Mouse (Mus musculus): Measurements from ENCODE around the gene Onecut1.

Gene Onecut1

DNA sequence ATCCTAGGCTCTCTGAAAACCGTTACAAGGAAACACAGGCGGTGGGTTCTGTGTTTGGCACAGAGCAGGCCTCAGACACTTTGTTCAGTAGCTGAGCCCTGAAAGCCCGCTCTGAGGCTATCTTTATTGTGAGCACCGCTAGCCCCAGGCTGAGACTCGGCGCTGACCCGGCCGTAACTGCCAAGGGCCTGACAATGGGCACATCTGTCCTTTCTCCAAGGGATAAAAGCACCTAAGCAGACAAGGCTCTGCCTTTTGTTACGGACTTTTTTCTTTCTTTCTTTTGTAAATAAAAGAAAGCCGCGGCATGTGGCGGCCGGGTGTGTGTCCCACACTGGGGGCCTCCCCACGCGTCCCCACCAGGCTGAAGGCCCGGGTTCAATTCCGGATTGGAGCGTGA lies 1.3 kb upstream of the Onecut1 start:
- no peak for DNase-seq (ENCODE audit: low read depth)

DNA sequence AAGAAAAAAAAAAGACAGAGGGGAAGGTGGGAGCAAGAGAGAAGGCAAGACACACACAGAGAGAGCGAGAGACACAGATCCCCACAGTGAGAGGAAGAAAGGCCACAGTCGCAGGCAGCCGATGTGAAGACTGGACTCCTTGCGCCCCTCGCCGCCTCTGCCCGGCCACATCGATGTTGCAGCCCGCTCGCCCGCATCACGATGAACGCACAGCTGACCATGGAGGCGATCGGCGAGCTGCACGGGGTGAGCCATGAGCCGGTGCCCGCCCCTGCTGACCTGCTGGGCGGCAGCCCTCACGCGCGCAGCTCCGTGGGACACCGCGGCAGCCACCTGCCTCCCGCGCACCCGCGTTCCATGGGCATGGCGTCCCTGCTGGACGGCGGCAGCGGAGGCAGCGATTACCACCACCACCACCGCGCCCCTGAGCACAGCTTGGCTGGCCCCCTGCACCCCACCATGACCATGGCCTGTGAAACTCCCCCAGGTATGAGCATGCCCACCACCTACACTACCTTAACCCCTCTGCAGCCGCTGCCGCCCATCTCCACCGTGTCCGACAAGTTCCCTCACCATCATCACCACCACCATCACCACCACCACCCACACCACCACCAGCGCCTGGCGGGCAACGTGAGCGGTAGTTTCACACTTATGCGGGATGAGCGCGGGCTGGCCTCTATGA lies 517 bp downstream of the Onecut1 start:
- DNase-seq (ENCODE audit: low read depth): no peak

DNA sequence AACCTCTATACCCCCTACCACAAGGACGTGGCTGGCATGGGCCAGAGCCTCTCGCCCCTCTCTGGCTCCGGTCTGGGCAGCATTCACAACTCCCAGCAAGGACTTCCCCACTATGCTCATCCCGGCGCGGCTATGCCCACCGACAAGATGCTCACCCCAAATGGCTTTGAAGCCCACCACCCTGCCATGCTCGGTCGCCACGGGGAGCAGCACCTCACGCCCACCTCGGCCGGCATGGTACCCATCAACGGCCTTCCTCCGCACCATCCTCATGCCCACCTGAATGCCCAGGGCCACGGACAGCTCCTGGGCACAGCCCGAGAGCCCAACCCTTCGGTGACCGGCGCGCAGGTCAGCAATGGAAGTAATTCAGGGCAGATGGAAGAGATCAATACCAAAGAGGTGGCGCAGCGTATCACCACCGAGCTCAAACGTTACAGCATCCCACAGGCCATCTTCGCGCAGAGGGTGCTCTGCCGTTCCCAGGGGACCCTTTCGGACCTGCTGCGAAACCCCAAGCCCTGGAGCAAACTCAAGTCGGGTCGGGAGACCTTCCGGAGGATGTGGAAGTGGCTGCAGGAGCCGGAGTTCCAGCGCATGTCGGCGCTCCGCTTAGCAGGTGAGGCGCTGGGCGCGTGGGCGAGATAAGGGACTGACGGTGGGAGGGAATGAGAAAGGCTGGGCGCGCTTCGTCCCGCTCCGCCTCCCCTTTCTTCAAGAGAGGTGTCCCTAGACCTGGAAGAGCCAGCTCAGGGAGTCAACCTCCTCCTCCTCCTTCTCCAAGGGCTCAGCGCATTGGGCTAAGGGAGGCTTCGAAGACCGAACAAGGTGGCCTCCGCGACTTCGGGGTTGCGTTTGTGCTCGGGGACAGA lies 1.3 kb downstream of the Onecut1 start:
- DNase-seq (ENCODE audit: low read depth): no peak

DNA sequence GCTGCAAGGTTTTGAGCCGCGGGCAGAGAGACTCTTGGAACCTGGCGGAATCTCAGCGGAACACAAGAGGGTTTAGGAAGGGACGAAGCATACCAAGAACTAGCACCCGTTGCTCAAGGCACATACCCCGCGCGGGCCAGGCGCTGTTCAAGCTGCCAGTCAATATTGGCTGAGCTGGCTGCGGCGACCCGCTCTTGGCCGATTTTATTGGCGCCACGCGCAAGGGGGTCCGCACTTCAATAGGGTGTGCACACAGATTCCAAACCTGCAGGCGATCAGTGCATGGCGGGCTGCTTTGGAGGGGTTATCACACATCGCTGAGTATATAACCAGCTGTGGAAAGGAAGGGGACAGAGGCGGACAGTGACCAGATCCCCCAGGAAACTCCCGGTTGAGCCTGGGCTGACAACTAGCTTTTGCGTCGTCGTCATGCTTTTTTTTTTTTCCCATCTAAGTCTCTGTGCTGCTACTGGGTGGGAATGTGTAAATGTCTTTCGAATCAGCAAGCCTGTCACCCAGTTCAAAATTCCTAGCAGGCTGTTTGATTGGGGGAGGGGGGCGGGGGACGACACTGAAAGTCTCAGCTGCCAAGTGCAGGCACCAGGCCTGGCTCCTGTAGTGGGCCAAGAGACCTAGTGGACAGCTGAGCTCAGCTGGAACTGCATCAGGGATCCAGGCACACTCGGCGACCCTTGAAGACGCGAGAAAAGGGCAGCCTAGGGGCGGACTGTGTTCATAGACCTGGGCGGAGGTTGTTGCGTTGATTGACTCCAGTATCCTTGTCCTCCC lies 2.1 kb downstream of the Onecut1 start:
- no peak for DNase-seq (ENCODE audit: low read depth)

DNA sequence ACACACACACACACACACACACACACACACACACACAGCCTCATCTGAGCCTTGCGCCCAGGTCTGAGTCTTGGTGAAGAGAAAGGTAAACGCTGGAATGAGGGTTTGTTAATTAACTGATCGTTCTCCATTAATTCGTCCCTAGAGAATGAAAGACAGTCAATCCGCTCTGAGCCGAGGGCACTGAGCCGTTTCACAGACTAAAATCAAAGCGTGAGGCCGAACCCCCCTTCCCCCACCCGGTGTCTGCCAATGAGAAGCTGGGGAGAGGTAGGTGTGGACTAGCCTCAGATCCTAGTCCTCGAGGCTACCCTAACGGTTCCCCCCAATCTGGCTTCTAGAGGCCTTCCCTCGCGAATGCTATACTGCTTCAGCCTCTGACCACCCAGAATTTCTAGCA lies 2.8 kb downstream of the Onecut1 start:
- DNase-seq (ENCODE audit: low read depth): no peak

DNA sequence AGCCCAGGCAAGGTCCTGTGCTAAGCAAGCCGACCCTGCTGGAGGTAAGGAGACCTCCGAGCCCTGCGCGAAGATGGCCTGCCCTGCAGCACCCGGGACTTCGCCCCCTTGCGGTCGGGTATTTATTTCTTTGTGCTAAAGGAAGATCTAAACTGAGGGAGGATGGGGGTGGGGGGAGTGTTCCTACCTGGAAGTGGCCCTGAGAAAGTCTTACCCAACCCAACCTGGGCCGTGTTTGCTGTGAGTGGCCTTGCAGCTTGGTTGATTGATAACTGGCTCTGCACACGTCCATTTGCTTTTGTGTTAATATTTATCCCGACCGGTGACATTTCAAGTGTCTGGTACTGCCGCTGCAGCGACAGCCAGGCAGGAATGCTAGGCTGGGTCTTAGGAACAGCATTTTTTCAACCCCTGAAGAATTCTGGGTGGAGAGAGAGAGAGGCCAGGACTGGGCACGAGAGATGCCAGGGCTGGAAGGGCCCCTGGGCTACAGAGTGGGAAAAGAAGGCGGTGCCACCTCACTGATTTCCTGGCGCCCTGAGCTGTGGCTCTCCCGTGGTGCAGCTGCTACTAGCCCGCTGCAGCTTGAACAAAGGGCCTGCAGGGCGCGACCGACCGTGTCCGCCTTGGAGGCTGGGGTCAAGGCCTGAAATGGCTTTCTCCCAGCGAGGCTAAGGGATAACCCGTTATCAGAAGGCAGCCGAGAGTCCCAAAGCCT lies 5.0 kb downstream of the Onecut1 start:
- no peak for DNase-seq (ENCODE audit: low read depth)

DNA sequence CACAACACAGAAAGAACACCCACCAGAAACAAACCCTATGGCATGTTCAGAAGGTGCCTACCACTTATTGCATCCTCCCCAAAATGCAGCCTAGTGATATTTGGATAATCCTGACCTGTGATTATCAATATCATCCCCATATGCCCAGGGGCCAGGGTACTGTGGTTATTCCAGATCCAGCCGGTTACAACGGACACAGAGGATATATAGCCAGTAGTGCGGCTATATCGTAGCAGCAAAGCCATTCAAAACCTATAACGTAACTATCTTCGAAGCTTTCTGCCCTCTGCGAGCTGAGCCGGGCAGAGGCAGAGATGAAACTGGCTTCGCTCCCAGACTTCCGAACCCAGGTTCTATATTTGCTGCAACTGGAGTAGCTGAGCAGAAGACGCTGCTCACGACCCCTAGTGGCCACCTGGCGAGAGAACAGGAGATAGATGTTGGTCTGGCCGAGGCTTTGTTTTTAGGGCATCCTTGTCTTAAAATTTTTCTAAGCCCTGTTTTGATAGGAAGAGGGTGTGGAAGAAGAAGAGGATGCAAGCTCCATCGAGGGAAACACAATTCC lies 6.0 kb downstream of the Onecut1 start:
- peak; percentile 18 for DNase-seq (ENCODE audit: low read depth)

DNA sequence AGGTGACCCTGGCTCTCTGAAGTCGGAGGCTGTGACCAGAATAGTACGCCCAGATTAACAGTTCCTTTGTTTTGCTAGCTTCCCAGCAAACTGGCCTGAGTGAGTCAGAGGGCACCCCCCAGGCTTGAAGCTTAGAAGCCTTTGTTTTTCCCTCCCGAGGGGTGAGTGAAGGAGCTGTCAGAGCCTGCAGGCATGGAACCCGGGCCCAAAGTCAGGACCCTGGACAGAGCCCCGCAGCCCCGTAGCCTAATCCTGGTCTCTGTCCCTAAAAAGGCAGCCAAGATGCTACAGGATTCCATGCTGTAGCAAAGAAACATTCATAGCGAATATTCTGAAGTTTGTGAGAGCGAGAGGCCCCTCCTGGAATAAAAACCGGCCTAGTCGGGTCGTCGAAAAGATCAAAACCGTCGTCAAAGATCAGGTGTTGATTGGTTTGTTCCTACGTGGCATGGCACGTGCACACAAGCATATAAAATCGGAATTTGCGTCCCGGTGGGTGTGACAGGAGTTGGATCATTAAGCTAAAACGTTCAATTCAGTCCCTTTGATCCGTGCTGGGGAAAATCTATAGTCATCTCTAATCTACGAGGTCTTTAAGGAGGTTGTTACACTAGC lies 6.7 kb downstream of the Onecut1 start:
- DNase-seq (ENCODE audit: low read depth): no peak

DNA sequence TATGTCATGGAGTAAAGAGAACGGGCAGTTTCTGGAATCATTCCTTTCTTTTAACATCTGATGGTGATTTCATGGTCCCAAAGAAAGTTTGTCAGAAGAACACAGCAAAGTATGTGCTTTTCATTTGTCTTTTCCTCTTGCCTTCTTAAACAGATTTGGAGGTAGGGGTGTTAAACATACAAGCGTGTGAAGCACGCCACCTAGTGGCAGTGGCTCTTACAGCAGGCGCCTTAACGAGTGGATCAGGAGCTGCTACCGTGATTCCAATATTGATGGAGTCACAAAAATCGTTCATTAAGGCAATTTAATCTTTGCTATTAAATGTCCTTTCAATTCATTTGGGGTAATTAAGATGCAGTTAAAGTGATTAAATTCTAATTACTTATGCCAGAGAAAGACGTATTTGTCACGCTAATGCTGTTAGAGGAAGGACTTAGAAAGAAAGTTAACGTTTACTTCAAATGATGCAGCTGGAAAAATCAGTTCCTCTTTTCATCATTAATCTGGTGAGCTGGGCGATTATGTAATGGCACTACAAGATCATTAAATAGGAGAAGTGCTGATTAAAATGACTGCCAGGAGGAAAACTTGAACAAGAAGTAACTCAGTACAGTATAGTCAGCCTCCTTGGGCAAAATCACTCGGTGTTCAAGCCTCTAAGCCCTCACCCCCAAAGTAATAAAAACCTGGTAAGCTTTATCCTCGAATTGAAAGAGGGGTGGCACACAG lies 9.4 kb downstream of the Onecut1 start:
- peak; percentile 62 for DNase-seq (ENCODE audit: low read depth)

DNA sequence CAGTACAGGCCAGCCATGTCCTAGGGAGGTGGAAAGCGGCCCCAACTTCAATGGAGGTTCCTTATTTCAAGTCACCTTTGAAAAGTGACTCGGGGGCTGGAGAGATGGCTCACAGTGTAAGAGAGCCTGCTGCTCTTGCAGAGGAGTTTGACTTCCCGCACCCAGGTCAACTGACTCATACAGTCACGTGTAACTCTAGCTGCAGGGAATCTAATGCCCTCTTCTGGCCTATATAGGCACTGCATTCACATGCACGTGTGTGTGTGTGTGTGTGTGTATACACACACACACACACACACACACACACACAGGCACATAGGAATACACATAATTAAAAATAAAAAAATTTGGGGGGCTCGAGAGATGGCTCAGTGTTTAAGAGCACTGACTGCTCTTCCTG lies 14.6 kb downstream of the Onecut1 start:
- peak; percentile 47 for DNase-seq (ENCODE audit: low read depth)

DNA sequence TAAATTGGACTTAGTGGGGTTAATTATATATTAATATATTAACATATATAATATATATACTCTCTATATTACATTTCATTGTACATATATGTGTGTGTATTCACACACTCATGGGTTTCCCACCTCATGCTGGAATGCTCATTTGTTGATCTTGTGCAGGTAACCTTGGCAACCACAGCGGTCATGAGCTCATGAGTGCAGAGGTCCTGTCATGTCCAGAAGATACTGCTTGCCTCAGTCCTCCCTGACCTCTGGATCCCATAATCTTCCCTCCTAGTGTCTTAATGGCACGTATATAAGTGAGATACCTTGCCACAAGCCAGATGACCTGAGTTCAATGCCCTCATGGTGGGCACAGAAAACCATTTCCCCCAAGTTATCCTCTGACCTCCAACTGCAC lies 16.0 kb downstream of the Onecut1 start:
- no peak for DNase-seq (ENCODE audit: low read depth)

DNA sequence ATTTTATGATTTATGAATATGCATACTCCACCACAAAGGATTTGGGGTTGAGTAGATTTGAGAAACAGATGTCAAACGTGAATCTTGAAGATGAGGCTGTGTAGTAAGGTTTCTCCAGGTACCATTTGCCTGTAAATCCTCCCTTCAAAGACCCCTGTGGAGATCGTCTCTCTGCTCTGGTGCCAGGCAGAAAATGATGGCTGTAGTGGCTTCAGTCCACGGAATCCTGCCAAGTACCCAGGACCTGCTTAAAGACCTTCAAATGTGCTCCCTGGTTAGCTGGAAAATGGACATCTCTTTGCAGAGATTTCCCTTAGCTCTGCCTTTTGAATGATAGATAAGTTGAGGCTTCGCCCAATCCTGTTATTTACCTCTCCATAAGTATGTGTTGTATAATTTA lies 26.1 kb downstream of the Onecut1 start:
- DNase-seq (ENCODE audit: low read depth): no peak

DNA sequence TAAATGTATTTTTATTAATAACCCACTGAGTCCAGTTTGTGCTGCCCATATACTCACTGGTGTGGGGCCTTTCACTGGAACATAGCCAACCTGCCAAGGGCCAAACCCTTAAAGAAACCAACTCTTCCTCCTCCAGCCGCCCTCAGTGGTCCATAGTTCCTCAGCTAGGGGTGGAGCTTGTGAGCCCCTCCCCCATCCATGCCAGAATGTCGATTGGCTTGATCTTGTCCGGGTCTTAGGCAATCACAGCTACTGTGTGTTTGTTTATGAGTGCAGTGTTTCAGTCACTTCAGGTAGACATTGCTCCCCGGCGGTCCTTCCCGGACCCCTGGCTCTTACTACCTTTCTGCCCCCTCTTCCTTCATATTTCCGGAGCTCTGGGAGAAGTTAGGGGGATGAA lies 35.0 kb downstream of the Onecut1 start:
- DNase-seq (ENCODE audit: low read depth): no peak

DNA sequence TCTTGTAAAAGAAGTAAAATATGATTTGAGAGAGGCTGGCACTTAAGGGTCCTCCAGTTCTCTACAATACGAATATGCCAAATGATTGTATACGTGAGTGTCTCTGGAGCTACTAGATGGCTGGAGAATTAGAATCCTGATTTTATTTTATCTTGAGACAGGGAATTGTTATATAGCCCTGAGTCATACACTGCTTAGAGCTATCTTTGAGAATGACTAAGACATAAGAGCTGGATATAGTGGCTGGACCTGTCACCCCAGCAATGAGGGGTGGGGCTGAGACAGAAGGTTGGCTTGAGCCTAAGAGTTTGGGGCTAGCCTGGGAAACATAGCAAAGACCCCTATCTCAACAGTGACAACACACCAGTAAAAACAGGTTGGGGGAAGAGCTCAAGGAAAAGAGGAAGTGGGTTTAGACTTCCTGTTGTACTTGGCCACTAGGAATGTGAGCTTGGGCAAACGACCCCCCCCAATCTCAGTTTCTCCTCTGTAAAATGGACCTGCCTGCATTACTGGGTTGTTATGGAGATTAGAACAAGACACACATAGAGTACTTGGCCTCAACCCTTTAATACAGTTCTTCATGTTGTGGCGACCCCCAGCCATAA lies 35.8 kb downstream of the Onecut1 start:
- no peak for DNase-seq (ENCODE audit: low read depth)

DNA sequence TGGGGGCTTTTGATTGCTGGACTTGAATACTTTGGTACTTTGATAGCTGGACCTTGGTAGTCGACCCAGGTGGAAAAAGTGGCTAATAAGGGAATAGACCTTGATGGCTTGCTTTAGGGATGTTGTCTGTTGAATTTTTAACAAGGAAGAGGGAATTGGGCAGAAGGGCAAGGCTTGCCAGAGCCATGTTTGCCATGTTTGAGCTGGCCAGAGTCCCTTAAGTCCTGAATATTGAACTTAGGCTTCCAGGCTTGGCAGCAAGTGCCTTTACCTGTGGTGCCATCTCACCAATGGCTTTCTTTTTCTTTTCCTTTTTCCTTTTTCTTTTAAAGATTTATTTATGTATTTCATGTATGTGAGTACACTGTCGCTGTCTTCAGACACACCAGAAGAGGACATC lies 38.4 kb downstream of the Onecut1 start:
- DNase-seq (ENCODE audit: low read depth): no peak

DNA sequence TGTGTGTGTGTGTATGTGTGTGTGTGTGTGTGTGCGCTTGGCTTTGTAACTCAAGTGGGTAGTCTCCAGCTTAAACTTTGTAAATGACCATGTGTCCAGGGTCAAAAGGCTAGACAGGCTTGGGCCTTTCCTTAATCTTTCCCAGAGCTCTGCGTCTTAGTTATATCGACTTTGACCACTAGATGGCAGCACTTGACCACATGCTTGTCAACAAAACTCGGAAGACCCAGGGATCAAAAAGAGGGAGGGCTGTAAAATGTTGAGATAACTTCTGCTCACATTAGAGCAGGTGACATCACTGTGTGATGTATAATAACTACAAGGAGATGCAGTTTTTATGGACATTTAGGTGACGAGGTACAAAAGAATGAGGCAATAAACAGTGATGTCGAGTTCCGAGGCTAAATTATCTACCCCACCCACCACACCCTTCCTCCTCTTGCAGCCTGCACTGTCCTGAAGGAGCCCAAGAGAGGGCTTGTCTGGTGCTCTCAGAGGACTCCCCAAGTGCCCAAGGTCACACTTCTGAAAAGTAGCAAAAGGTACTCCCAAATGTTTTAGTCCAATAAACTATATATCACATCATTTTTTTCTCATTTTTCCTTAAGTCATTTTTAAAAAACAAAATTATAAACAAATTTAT lies 43.3 kb downstream of the Onecut1 start:
- DNase-seq (ENCODE audit: low read depth): peak; percentile 82

DNA sequence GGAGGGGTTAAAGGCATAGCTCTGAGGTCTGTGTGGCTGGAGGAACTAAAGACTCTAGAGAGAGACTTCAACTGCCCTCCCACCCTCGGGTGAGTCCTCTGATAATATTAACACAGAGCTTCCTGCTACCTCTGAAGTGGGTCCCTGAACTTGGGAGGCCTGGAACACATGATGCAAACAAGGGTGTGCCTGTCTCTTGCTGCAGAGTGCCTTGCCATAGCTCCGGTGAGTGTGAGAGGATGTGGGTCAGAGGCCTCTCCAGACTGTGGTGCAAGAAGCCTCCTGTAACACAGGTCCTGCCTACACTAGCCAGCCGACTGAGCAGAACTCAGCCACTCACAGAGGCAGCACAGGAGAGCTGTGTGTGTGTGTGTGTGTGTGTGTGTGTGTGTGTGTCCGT lies 45.2 kb downstream of the Onecut1 start:
- peak; percentile 52 for DNase-seq (ENCODE audit: low read depth)

DNA sequence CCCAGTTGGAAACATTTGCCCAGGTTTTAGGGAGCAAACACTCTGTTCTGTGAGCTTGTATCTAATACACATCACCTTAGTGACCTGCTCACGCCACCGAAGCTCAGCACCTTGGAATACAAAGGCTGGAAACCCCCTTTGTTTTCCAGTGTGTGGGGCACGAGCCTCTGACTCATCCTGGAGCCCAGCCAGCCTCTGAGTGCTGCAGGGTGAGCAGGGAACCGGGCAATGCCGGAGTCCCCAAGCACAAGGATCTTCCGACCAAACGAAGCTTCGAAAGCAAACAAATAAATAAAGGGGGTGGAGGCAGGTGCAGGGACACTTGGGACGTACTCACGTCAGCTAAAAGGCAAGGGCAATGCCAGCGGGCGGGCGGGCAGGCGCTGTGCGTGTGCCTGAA lies 47.5 kb downstream of the Onecut1 start:
- DNase-seq (ENCODE audit: low read depth): no peak

DNA sequence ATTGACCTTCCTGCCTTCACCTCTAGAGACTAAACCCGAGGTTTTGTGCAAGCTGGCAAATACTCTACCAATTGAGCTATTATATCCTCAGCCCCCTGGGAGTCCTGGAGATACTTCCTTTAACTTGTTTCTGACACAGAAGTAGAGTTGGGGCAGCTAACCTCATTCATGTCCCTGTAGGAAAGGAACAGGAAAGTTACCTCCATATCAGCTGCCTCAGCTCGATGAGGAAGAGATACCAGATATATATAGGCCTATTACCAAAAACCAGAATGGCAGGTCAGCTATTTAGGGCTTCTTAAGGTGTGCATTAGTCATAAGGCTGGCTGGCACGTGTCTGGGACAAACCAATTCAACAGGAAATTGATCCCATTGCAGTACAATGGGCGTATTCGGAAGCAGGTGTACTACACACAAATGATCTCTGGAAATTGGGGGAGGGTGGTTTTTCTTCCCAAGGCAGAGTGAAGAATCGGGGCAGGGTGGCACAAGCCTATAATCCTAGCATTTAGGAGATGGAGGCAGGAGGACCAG lies 48.6 kb downstream of the Onecut1 start:
- no peak for DNase-seq (ENCODE audit: low read depth)

Data from 416B (cell line).